Mouse (Mus musculus): Measurements from ENCODE around the gene Zbtb11.
"Not testable (repeated sequence)": the region's sequence is repeated elsewhere in the genome, so short reads cannot be mapped to it uniquely, and the experiment has no call there.

Gene Zbtb11

DNA sequence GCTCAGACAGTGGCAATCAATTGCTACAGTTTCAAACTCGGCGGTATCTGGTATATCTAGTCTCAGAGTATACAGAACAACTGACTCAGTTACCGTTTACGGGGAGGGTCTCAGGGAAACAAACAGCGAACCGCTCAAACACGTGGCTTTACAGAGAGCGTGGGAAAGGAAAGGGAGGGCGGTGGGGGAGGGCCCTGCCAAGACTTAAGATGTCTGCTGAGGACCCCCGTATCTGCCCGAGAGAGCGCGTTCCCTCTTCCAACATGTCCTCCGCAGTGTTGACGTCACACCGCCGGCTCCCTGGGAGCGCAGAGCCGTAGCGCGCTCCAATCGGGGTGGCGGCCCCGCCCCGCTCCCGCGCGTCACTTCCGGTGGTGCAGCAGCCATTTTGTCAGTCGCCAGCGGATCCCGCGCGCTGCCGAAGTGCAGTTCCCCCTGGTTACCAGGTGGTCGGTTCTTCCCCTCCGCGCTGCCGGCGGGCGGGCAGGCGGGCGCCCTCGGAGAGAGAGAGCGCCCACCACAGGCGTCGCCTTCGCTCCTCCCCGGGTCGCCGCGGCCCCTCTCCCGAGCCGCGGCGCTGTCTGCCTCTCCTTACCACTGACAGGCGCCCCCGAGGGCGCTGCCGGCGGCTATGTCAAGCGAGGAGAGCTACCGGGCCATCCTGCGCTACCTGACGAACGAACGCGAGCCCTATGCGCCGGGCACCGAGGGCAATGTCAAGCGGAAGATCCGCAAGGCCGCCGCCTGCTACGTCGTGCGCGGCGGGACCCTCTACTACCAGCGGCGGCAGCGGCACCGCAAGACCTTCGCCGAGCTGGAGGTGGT lies at the start of gene Zbtb11:
Gene Zbtb11, plus strand, starts transcription at position 453 of the 825 bp plus-strand sequence.
- DNase-seq (ENCODE audit: low read depth, low spot score) = peak; percentile 98

- DNase-seq (ENCODE audit: low read depth, low spot score) = no peak
Measured at GRCm38 (mm10) chr16:55924010-55924409, 49.7 kb upstream of the Zbtb11 start.

- DNase-seq (ENCODE audit: low read depth, low spot score) = peak; percentile 9
Measured at GRCm38 (mm10) chr16:55933681-55934343, 39.9 kb upstream of the Zbtb11 start.

DNA sequence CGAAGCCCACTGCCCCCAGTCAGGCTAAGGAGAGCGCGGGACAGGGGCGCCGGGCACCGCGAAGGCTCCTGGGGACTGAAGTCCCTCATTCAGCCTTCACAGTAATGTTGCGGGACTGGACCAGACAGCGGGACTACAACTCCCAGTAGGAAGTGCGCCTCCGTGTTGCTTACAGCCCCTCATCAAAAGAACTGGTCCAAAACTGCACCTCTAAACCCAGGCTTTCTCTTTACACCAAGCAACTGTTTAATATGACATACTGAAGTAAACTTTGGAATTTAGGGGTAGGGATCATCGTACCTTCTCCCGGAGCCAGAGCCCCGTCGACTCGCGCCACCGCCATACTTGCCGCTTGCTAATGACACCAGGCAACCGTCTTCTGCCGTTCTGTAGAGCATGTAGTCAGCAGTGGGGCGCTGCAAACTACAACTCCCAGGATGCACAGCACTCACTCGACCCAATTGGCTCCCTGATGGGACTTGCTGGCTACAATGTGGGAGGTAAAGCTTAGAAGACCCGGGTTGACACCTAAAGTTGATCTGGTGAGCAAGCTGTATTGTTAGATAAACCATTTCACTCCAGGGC lies 39.1 kb upstream of the Zbtb11 start, which contains the start of gene Cep97:
Gene Cep97, minus strand, starts transcription at position 403 of the 585 bp plus-strand sequence.
- DNase-seq (ENCODE audit: low read depth, low spot score) = peak; percentile 84

DNA sequence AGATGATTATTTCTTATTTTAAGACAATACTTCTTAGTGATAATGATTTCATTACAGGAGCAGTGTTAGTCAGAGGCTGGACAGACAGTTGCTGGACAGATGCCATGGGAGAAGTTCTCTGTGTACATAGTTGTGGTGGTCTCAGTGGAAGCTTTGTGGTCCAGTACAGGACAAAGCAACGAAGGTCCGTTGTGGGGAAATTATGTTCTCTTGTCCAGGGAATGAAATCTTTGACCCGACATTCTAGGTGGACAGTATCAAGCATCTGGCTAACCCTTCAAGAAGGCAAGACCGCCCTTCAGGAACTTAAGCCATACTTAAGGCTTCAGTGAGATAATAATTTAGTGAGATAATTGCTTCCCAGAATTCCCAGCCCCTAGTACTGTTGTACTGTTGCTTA lies 34.9 kb upstream of the Zbtb11 start:
- DNase-seq (ENCODE audit: low read depth, low spot score) = no peak

DNA sequence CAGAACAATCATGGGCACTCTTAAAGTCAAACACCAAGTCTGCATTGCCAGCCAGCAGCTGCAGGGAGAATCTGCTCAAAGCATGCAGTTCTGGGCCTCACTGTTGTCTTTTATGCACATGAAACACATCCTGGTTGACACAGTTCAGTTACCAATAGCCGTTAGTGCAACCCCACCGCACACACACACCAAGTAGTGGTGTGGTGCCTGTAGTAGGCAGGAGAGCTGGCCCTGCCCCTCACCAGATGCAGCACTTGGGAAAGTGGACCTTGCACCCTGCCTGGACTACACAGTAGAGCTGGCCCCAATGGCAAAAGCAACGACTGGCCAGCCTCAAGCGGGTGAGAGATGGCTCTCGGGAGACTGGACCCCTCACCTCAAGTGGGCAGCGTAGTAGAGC lies 34.0 kb upstream of the Zbtb11 start:
- DNase-seq (ENCODE audit: low read depth, low spot score) = no peak

GRCm38 (mm10) chr16:55940781-55941180 lies 32.9 kb upstream of the Zbtb11 start:
- DNase-seq (ENCODE audit: low read depth, low spot score) = no peak

DNA sequence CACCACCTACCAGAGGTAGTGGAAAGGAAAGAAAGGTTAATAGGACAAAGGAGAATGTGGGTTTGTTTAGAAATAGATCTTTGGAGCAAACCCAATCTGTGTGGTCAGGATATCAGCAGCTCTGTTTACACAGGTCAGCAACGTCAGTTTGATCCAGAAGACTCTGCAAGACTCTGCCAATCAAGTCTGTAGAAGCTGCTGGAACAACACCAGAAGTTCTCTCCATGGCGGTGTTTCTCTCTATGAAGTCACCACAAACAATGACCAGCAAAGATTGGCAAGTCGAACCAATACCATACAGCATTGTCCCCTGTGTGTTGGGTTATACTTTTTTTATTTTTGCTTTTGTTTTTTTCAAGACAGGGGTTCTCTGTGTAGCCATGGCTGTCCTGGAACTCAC lies 26.4 kb upstream of the Zbtb11 start:
- DNase-seq (ENCODE audit: low read depth, low spot score) = no peak

- not testable (repeated sequence) for DNase-seq (ENCODE audit: low read depth, low spot score)
Measured at GRCm38 (mm10) chr16:55947876-55948410, 25.7 kb upstream of the Zbtb11 start.

DNA sequence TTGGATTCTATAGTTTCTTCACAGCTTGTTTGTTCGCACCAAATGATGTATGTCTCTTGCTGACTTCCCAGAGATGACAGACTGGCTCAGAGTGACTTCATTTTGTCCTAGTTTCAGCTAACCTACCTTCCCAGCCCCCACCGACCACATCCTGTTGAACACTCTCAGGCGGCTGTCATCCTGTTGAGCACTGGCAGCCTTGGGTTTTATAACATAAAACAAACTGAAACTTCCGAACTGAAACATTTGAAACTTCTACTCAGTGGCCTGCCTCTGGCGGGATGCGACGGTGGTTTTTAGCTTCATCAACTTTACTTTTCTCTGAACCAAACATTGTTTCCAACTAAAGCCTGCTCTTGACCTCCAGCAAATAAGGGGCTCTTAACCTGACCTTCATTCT lies 24.7 kb upstream of the Zbtb11 start:
- no peak for DNase-seq (ENCODE audit: low read depth, low spot score)

DNA sequence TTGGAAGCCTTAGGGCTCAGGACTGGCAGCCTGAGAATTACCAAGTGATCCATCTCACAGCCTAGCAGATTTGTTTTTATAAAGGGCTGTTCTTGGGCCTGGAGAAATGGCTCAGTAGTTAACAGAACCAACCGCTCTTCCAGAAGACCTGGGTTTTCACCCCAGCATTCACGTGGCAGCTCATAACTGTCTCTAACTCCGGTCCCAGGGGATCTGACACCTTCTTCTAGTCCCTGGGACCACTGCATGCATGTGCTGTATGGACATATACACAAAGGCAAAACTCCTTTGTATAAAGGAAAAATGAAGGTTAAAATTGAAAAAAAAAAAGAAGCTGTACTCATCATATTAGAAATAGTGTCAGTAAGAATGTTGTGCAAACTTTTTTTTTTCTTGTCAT lies 23.2 kb upstream of the Zbtb11 start:
- no peak for DNase-seq (ENCODE audit: low read depth, low spot score)

- DNase-seq (ENCODE audit: low read depth, low spot score) = peak; percentile 78
Measured at GRCm38 (mm10) chr16:55950946-55951678, 22.6 kb upstream of the Zbtb11 start.

DNA sequence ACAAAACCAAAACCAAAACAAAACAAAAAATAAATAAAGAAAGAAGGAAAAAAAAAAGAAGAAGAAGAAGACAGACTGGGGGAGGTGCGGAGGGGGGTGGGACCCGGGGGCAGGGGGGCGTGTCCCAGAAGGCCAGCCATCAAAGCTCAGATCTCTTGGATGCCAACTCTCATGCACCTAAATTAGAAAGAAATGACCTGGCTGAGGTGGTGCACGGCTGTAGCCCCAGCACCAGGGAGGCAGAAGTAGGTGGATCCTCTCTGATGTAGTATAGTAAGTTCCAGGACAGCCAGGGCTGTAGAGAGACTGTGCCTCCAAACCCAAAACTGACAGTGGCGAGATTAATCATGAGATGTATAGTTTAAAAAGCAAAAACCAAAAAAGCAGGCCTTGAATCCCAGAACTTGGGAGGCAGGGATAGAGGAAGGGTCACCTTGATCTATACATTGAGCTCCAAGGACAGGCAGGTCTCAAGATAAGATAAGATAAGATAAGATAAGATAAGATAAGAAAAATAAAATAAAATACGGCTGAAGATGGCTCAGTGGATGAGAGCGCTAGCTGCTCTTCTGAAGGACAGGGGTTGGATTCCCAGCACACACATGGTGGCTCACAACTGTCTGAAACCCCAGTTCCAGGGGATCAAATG lies 21.9 kb upstream of the Zbtb11 start:
- DNase-seq (ENCODE audit: low read depth, low spot score) = no peak

- no peak for DNase-seq (ENCODE audit: low read depth, low spot score)
Measured at GRCm38 (mm10) chr16:55952771-55953170, 20.9 kb upstream of the Zbtb11 start.

GRCm38 (mm10) chr16:55954196-55954595 lies 19.5 kb upstream of the Zbtb11 start:
- not testable (repeated sequence) for DNase-seq (ENCODE audit: low read depth, low spot score)

- not testable (repeated sequence) for DNase-seq (ENCODE audit: low read depth, low spot score)
Measured at GRCm38 (mm10) chr16:55963068-55963467, 10.6 kb upstream of the Zbtb11 start.

- no peak for DNase-seq (ENCODE audit: low read depth, low spot score)
Measured at GRCm38 (mm10) chr16:55964126-55964949, 9.3 kb upstream of the Zbtb11 start.

GRCm38 (mm10) chr16:55966212-55966871 lies 7.3 kb upstream of the Zbtb11 start, which contains the start of gene Rpl24:
TSS of gene Rpl24 (plus strand) at chr16:55966275.
- DNase-seq (ENCODE audit: low read depth, low spot score) = peak; percentile 92

- DNase-seq (ENCODE audit: low read depth, low spot score) = no peak
Measured at GRCm38 (mm10) chr16:55967221-55967620, 6.5 kb upstream of the Zbtb11 start.
